Mouse (Mus musculus) ES-E14 (cell line): ENCODE results near the gene Cysrt1.

ENCODE experiments used
- CHD2 ChIP-seq: IDR thresholded peaks from 2 replicates; pipeline ENCODE4 v1.6.1; 2014; ENCODE audit warnings: mild to moderate bottlenecking, low read depth, low read length, inconsistent platforms
- MAFK ChIP-seq: IDR thresholded peaks from 2 replicates; pipeline ENCODE4 v1.6.1; 2014; ENCODE audit warnings: mild to moderate bottlenecking, low read depth, low read length, inconsistent platforms; ENCODE audit not compliant: insufficient read depth
- ZC3H11A ChIP-seq: IDR thresholded peaks from 2 replicates; pipeline ENCODE4 v1.6.1; 2012; ENCODE audit warnings: low read depth, mild to moderate bottlenecking, inconsistent platforms, low read length, borderline replicate concordance

- TF ChIP-seq ZC3H11A, result no peak
- TF ChIP-seq MAFK, result no peak
- TF ChIP-seq CHD2, result no peak
Observed at GRCm38 (mm10) chr2:25252331-25252730, 10.1 kb upstream of the Cysrt1 start.
